Mouse (Mus musculus) lung, postnatal 0 days (tissue): ENCODE data around the gene Wipf2. TPM values are rescaled to one million over a fixed set of nuclear protein-coding genes. Genes with fewer than 3 reads are reported as not detected.
A peak's percentile ranks its signal among the peaks of the same experiment; 100 is the strongest.

ENCODE experiments used
- ATAC-seq: fragments of 200-750 bp; cut with Nextera tagmentation; 2 replicates; pipeline ENCODE4 v1.8.0; 2017; ENCODE audit warnings: moderate library complexity
- DNase-seq: peaks from one replicate; pipeline ENCODE4 v3.0.0-alpha.2; 2016; ENCODE audit warnings: low spot score
- H3K27ac ChIP-seq: fragments of 300-500 bp; sonication (generic); 2 replicates; pipeline ENCODE4 v1.5.1; 2014; ENCODE audit warnings: antibody characterized with exemption, mild to moderate bottlenecking, low read length, mixed read lengths
- H3K27me3 ChIP-seq: fragments of 300-500 bp; sonication (generic); replicated peaks from 2 replicates; pipeline ENCODE4 v1.6.1; 2014; ENCODE audit warnings: low read length, mixed read lengths; ENCODE audit not compliant: insufficient read depth
- H3K36me3 ChIP-seq: fragments of 300-500 bp; sonication (generic); 2 replicates; pipeline ENCODE4 v1.6.1; 2014; ENCODE audit warnings: low read length, mixed read lengths; ENCODE audit not compliant: insufficient read depth
- H3K4me1 ChIP-seq: fragments of 300-500 bp; sonication (generic); 2 replicates; pipeline ENCODE4 v1.6.1; 2014; ENCODE audit warnings: antibody characterized with exemption, low read depth, low read length, mixed read lengths; ENCODE audit not compliant: insufficient read depth
- H3K4me2 ChIP-seq: fragments of 300-500 bp; sonication (generic); replicated peaks from 2 replicates; pipeline ENCODE4 v1.6.1; 2014; ENCODE audit warnings: low read depth, mild to moderate bottlenecking, low read length, moderate library complexity, mixed read lengths
- H3K4me3 ChIP-seq: fragments of 300-500 bp; sonication (generic); 2 replicates; pipeline ENCODE4 v1.5.1; 2014; ENCODE audit warnings: low read depth, low read length
- H3K9ac ChIP-seq: fragments of 300-500 bp; sonication (generic); replicated peaks from 2 replicates; pipeline ENCODE4 v1.6.1; 2014; ENCODE audit warnings: low read depth, mild to moderate bottlenecking
- H3K9me3 ChIP-seq: fragments of 300-500 bp; sonication (generic); 2 replicates; pipeline ENCODE4 v1.6.1; 2016; ENCODE audit warnings: low read length, mixed read lengths
- CTCF ChIP-seq: IDR thresholded peaks from 2 replicates; pipeline ENCODE4 v1.5.1; 2016; ENCODE audit warnings: antibody characterized with exemption, mild to moderate bottlenecking
- EP300 ChIP-seq: IDR thresholded peaks from 2 replicates; pipeline ENCODE4 v1.6.1; 2016; ENCODE audit warnings: antibody characterized with exemption, mild to moderate bottlenecking, control low read depth
- WGBS: fragments of 180-500 bp; shearing (Covaris S2); extraction: QIAGEN DNeasy Blood & Tissue Kit; methylation state at CpG from one replicate; pipeline ENCODE4 v1.1.7; 2014; 5-methylcytosine and 5-hydroxymethylcytosine counted together
- polyA plus RNA-seq: library from polyadenylated mRNA; unstranded; fragments of >200 nt; fragmentation: Nextera tagmentation; extraction: Ambion mirVana; gene quantifications from 2 replicates; pipeline ENCODE4 v1.2.1, GENCODE M21; 2015

Wipf2 gene
- polyA plus RNA-seq, 1 experiment from 2014 or later: 4.0 TPM

- TF ChIP-seq CTCF (no peak), EP300 (no peak)
- DNase-seq: no peak
- 12% methylated on average over 19 of the region's 19 CpGs for WGBS
Measured at GRCm38 (mm10) chr11:98849196-98849894, 14.1 kb upstream of the Wipf2 start.

GRCm38 (mm10) chr11:98850100-98851093 is 13.0 kb upstream of the Wipf2 start:
- H3K4me3 ChIP-seq: no peak overlapping the region
- H3K4me2 ChIP-seq: peak overlapping the region; percentile 19; the same call in 1 of the 2 replicates
- DNase-seq (no peak), ATAC-seq (no peak)
- TF ChIP-seq EP300 (no peak), CTCF (no peak)
- no peaks in the 10 kb centered on the region; the same call in 1 of the 2 replicates for H3K4me1 ChIP-seq
- 47% methylated on average over 26 of the region's 26 CpGs for WGBS
- no peak overlapping the region for H3K9ac ChIP-seq
- no peaks in the 10 kb centered on the region for H3K27me3 ChIP-seq
- H3K27ac ChIP-seq: no peak overlapping the region
- no peaks in the 10 kb centered on the region for H3K36me3 ChIP-seq
- H3K9me3 ChIP-seq: no peaks in the 10 kb centered on the region

More at GRCm38 (mm10) chr11:98849196-98849894, 14.1 kb upstream of the Wipf2 start:
- no peak overlapping the region for H3K4me2 ChIP-seq
- no peaks in the 10 kb centered on the region for H3K9me3 ChIP-seq
- H3K9ac ChIP-seq: no peak overlapping the region
- ATAC-seq: no peak
- H3K4me3 ChIP-seq: no peak overlapping the region
- no peaks in the 10 kb centered on the region for H3K36me3 ChIP-seq
- no peak overlapping the region for H3K27ac ChIP-seq
- no peaks in the 10 kb centered on the region; the same call in 1 of the 2 replicates for H3K4me1 ChIP-seq
- H3K27me3 ChIP-seq: no peaks in the 10 kb centered on the region

- ATAC-seq (no peak), DNase-seq (no peak)
- TF ChIP-seq EP300 (no peak), CTCF (no peak)
- H3K27ac ChIP-seq: no peak overlapping the region
- no peaks in the 10 kb centered on the region for H3K9me3 ChIP-seq
- no peaks in the 10 kb centered on the region for H3K27me3 ChIP-seq
- H3K4me2 ChIP-seq: no peak overlapping the region
- WGBS: 75% methylated on average over 8 of the region's 8 CpGs
- H3K4me3 ChIP-seq: no peak overlapping the region
- H3K36me3 ChIP-seq: no peaks in the 10 kb centered on the region
- no peaks in the 10 kb centered on the region; the same call in 1 of the 2 replicates for H3K4me1 ChIP-seq
- no peak overlapping the region for H3K9ac ChIP-seq
Measured at GRCm38 (mm10) chr11:98854116-98854515, 9.3 kb upstream of the Wipf2 start.

- 61% methylated on average over 2 of the region's 2 CpGs for WGBS
- H3K27ac ChIP-seq: no peak overlapping the region
- TF ChIP-seq CTCF (no peak), EP300 (no peak)
- H3K27me3 ChIP-seq: no peaks in the 10 kb centered on the region
- no peaks in the 10 kb centered on the region for H3K36me3 ChIP-seq
- no peak for DNase-seq
- H3K9me3 ChIP-seq: no peaks in the 10 kb centered on the region
- no peak overlapping the region for H3K4me3 ChIP-seq
- H3K4me2 ChIP-seq: no peak overlapping the region
- H3K4me1 ChIP-seq: no peaks in the 10 kb centered on the region; the same call in 1 of the 2 replicates
- ATAC-seq: no peak
- no peak overlapping the region for H3K9ac ChIP-seq
Measured at GRCm38 (mm10) chr11:98854659-98855058, 8.8 kb upstream of the Wipf2 start.

- TF ChIP-seq EP300 (no peak), CTCF (peak; percentile 90)
- no peaks in the 10 kb centered on the region for H3K36me3 ChIP-seq
- H3K4me3 ChIP-seq: no peak overlapping the region
- H3K27ac ChIP-seq: no peak overlapping the region
- H3K9ac ChIP-seq: no peak overlapping the region
- H3K27me3 ChIP-seq: no peaks in the 10 kb centered on the region
- ATAC-seq (peak; percentile 69), DNase-seq (peak; percentile 90)
- H3K4me2 ChIP-seq: no peak overlapping the region
- H3K4me1 ChIP-seq: peaks cover 3% of the 10 kb centered on the region; the same call in 1 of the 2 replicates
- no peaks in the 10 kb centered on the region for H3K9me3 ChIP-seq
- WGBS: 32% methylated on average over 14 of the region's 14 CpGs
Measured at GRCm38 (mm10) chr11:98858759-98859731, 4.4 kb upstream of the Wipf2 start.
